ENCODE assay signal across 9 mouse cellular contexts in genomic region chr9:11435019-11435418, GRCm38 (mm10).
A peak's percentile ranks its signal among the peaks of the same experiment; 100 is the strongest.
DNase-seq lines count a peak whose midpoint lies in the region; ATAC-seq and TF ChIP-seq lines count a peak whose summit lies in the region.
"Had no signal": no experiment of that assay in that cellular context is flagged by ENCODE, and none has a peak within 500 bp of the region (broad histone marks: within the 10 kb centered on the region; RNA-seq: fewer than 3 reads in every experiment).

No protein-coding gene starts in this region.

- H3K4me2 ChIP-seq in intestine, postnatal 0 days (replicated peaks; ENCODE audit: low read depth) = no peak overlapping the region
- no peak overlapping the region for H3K4me2 ChIP-seq in intestine, embryonic 16.5 days (ENCODE audit: low read depth, low read length)
- H3K4me2 ChIP-seq: embryonic facial prominence, embryonic 15.5 days had no signal

- peak; percentile 81 for TF ChIP-seq CTCF in intestine, postnatal 0 days (IDR thresholded peaks at IDR 0.05; ENCODE audit: low read depth)
- TF ChIP-seq CTCF in MEL (IDR thresholded peaks at IDR 0.05 in 2 of 3, conservative IDR thresholded peaks at IDR 0.05 in 1 of 3; ENCODE audit: control insufficient read depth in 1 of 3, insufficient read depth in 1 of 3, low read depth in 2 of 3, low read length in 3 of 3, poor library complexity in 1 of 3, severe bottlenecking in 1 of 3) = peak; percentile 58 to 74 (median 64)

- H3K36me3 ChIP-seq in intestine, postnatal 0 days (ENCODE audit: control insufficient read depth, insufficient read depth) = no peaks in the 10 kb centered on the region
- H3K36me3 ChIP-seq in intestine, embryonic 16.5 days (ENCODE audit: control insufficient read depth, insufficient read depth, low read length) = no peaks in the 10 kb centered on the region
- H3K36me3 ChIP-seq in MEL (ENCODE audit: control insufficient read depth in 1 of 2, insufficient read depth in 2 of 2, low read length in 2 of 2) = no peaks in the 10 kb centered on the region
- no peaks in the 10 kb centered on the region for H3K36me3 ChIP-seq in forebrain, embryonic 10.5 days (replicated peaks)
- H3K36me3 ChIP-seq: embryonic facial prominence, embryonic 15.5 days had no signal

- no peak for TF ChIP-seq EP300 in MEL (IDR thresholded peaks at IDR 0.05; ENCODE audit: low read depth in 1 of 2, low read length in 2 of 2)

- H3K79me2 ChIP-seq in MEL (ENCODE audit: control insufficient read depth, insufficient read depth, low read length, poor library complexity) = no peaks in the 10 kb centered on the region

- no peak for ATAC-seq in intestine, postnatal 0 days
- ATAC-seq in intestine, embryonic 16.5 days = no peak

- peak overlapping the region; percentile 22; the same call in 1 of the 2 replicates for H3K27ac ChIP-seq in intestine, postnatal 0 days (ENCODE audit: low read depth, low read length)
- no peak overlapping the region for H3K27ac ChIP-seq in intestine, embryonic 16.5 days (ENCODE audit: low read length)
- H3K27ac ChIP-seq in MEL (ENCODE audit: control insufficient read depth, low read depth, low read length) = no peak overlapping the region
- no peak overlapping the region for H3K27ac ChIP-seq in forebrain, embryonic 10.5 days
- H3K27ac ChIP-seq: embryonic facial prominence, embryonic 15.5 days had no signal

- H3K9ac ChIP-seq in intestine, postnatal 0 days (ENCODE audit: low read depth, low read length) = no peak overlapping the region
- no peak overlapping the region for H3K9ac ChIP-seq in intestine, embryonic 16.5 days (ENCODE audit: low read depth, low read length)
- H3K9ac ChIP-seq in MEL (ENCODE audit: control insufficient read depth, low read depth, low read length, poor library complexity, severe bottlenecking) = no peak overlapping the region
- H3K9ac ChIP-seq: embryonic facial prominence, embryonic 15.5 days had no signal

- 0 out of 2 replicates have a peak, but pooled peaks cover 5% of the 10 kb centered on the region for H3K4me1 ChIP-seq in intestine, postnatal 0 days (replicated peaks; ENCODE audit: control insufficient read depth, insufficient read depth, low read length)
- H3K4me1 ChIP-seq in intestine, embryonic 16.5 days (ENCODE audit: control insufficient read depth, insufficient read depth, low read length) = no peaks in the 10 kb centered on the region
- no peaks in the 10 kb centered on the region for H3K4me1 ChIP-seq in MEL (ENCODE audit: control insufficient read depth in 1 of 2, insufficient read depth in 2 of 2, low read length in 2 of 2)
- no peaks in the 10 kb centered on the region for H3K4me1 ChIP-seq in forebrain, embryonic 10.5 days
- H3K4me1 ChIP-seq: embryonic facial prominence, embryonic 15.5 days had no signal

- TF ChIP-seq RAD21 in MEL (IDR thresholded peaks at IDR 0.05; ENCODE audit: low read depth, low read length) = peak; percentile 64

- 12% methylated on average over 2 of the region's 2 CpGs for WGBS in intestine, postnatal 0 days
- WGBS in intestine, embryonic 16.5 days = 16% methylated on average over 2 of the region's 2 CpGs
- 30% methylated on average over 2 of the region's 2 CpGs for WGBS in forebrain, embryonic 10.5 days

- no peak overlapping the region for H3K4me3 ChIP-seq in intestine, postnatal 0 days (ENCODE audit: low read depth, low read length)
- no peak overlapping the region for H3K4me3 ChIP-seq in intestine, embryonic 16.5 days (ENCODE audit: low read length)
- no peak overlapping the region for H3K4me3 ChIP-seq in MEL (ENCODE audit: control insufficient read depth in 1 of 2, insufficient read depth in 1 of 2, low read depth in 2 of 2, low read length in 2 of 2)
- no peak overlapping the region for H3K4me3 ChIP-seq in forebrain, embryonic 10.5 days
- H3K4me3 ChIP-seq: embryonic facial prominence, embryonic 15.5 days had no signal

- H3K27me3 ChIP-seq in intestine, postnatal 0 days (replicated peaks; ENCODE audit: control insufficient read depth, insufficient read depth, low read length) = no peaks in the 10 kb centered on the region
- no peaks in the 10 kb centered on the region for H3K27me3 ChIP-seq in intestine, embryonic 16.5 days (replicated peaks; ENCODE audit: control insufficient read depth, insufficient read depth, low read length)
- H3K27me3 ChIP-seq in MEL (ENCODE audit: control insufficient read depth in 1 of 2, insufficient read depth in 2 of 2, low read length in 2 of 2) = no peaks in the 10 kb centered on the region
- H3K27me3 ChIP-seq in forebrain, embryonic 10.5 days (ENCODE audit: poor library complexity, severe bottlenecking) = no peaks in the 10 kb centered on the region
- H3K27me3 ChIP-seq: embryonic facial prominence, embryonic 15.5 days had no signal

- no peak for TF ChIP-seq POLR2A in MEL (IDR thresholded peaks at IDR 0.05; ENCODE audit: control insufficient read depth in 1 of 2, insufficient read depth in 1 of 2, low read depth in 1 of 2, low read length in 2 of 2, poor library complexity in 1 of 2)

- DNase-seq in 416B (ENCODE audit: low read depth) = peak; percentile 73
- DNase-seq in MEL (ENCODE audit: low read depth, low spot score) = peak; percentile 69
- peak; percentile 24 to 43 for DNase-seq in cerebellum, postnatal 36 days
- DNase-seq in layer of hippocampus, adult 18-20 months (ENCODE audit: low spot score in 2 of 2) = peak; percentile 3 to 55
- peak; percentile 49 for DNase-seq in thymus, postnatal 4 days
- no peak for DNase-seq in forebrain, embryonic 10.5 days (ENCODE audit: extremely low spot score, low spot score)

- H3K9me3 ChIP-seq in intestine, postnatal 0 days (ENCODE audit: control insufficient read depth) = no peaks in the 10 kb centered on the region
- no peaks in the 10 kb centered on the region for H3K9me3 ChIP-seq in intestine, embryonic 16.5 days (ENCODE audit: control insufficient read depth, low read length)
- H3K9me3 ChIP-seq in MEL (replicated peaks; ENCODE audit: insufficient read depth, low read length) = no peaks in the 10 kb centered on the region
- no peaks in the 10 kb centered on the region for H3K9me3 ChIP-seq in forebrain, embryonic 10.5 days
- H3K9me3 ChIP-seq: embryonic facial prominence, embryonic 15.5 days had no signal

TF ChIP-seq in MEL, 35 proteins besides CTCF, POLR2A, EP300 and RAD21:
- no peak for TF ChIP-seq POLR2AphosphoS2 (IDR thresholded peaks at IDR 0.05; ENCODE audit: low read length)
- TF ChIP-seq ZC3H11A (IDR thresholded peaks at IDR 0.05; ENCODE audit: low read depth, low read length) = peak; percentile 47
- no peak for TF ChIP-seq ZMIZ1 (IDR thresholded peaks at IDR 0.05; ENCODE audit: low read depth, low read length)
- no peak for TF ChIP-seq TBP (IDR thresholded peaks at IDR 0.05; ENCODE audit: low read depth, low read length)
- peak; percentile 80 for TF ChIP-seq SMC3 (IDR thresholded peaks at IDR 0.05; ENCODE audit: low read depth, low read length)
- TF ChIP-seq BHLHE40 (IDR thresholded peaks at IDR 0.05; ENCODE audit: borderline replicate concordance, low read depth, low read length) = no peak
- TF ChIP-seq CHD2 (IDR thresholded peaks at IDR 0.05; ENCODE audit: low read length) = no peak
- no peak for TF ChIP-seq ZNF384 (IDR thresholded peaks at IDR 0.05; ENCODE audit: low read depth, low read length)
- TF ChIP-seq MAZ (IDR thresholded peaks at IDR 0.05; ENCODE audit: low read depth, low read length) = no peak
